Mouse (Mus musculus): Measurements from ENCODE around the gene Apoa5. TPM values are rescaled to one million over a fixed set of nuclear protein-coding genes. Genes with fewer than 3 reads are reported as not detected.
A peak's percentile ranks its signal among the peaks of the same experiment; 100 is the strongest.

The Apoa5 gene
- polyA plus RNA-seq, 1 experiment = not detected

DNA sequence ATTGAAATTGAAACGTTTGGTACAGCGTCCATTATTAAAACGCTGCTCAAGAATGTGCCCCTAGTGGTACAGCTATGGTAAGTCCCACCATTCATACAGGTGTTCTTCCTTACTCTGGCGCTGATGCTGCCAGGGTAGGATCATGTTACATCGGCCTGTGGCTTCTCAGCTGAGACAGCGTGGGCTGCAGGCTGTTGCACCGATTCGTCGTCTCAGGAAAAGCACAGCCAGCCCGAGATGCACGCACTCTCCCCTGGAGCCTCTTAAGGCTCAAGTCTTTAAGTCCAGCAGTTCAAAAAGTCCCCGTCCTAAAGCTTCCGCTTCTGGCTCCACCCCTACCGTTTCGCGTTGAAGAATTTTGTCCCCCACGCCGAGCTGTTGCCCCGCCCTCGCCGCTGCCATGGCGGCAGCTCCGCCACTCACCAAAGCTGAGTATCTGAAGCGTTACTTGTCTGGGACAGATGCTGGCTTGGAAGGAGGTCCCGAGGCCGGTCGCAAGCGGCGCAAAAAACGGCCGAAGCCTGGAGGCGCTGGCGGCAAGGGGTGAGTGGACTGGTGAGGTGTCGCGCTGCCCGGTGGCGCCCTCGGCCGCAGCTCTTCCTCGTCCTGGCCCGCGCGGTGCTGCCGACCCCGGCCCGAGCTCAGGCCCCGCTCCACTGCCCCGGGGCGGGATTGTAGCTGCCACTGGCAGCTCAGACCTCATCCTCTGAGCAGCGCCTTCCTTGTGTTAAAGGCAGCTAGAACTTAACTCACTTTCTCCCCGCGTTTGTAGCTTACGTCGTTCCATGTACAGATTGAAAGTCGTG is 14.4 kb downstream of the Apoa5 start, which contains the start of gene Bud13:
Gene Bud13 (plus strand): TSS at position 378 of the 806 bp plus-strand sequence.
- H3K27ac ChIP-seq (ENCODE audit: insufficient read depth, low read depth, low read length) = no peak within 1 kb of the TSS
- no peak for TF ChIP-seq CTCF (IDR thresholded peaks at IDR 0.05; ENCODE audit: insufficient read depth, low read depth, low read length)
- peak; percentile 75 for TF ChIP-seq POLR2A (IDR thresholded peaks at IDR 0.05; ENCODE audit: insufficient read depth, low read depth, low read length)
- H3K4me3 ChIP-seq (ENCODE audit: insufficient read depth, low read depth, low read length) = peak within 1 kb of the TSS; percentile 73
- no peaks in the 10 kb centered on the region for H3K4me1 ChIP-seq (ENCODE audit: control insufficient read depth, insufficient read depth, low read length)
- under 1% methylated on average over 55 of the region's 55 CpGs for WGBS

DNA sequence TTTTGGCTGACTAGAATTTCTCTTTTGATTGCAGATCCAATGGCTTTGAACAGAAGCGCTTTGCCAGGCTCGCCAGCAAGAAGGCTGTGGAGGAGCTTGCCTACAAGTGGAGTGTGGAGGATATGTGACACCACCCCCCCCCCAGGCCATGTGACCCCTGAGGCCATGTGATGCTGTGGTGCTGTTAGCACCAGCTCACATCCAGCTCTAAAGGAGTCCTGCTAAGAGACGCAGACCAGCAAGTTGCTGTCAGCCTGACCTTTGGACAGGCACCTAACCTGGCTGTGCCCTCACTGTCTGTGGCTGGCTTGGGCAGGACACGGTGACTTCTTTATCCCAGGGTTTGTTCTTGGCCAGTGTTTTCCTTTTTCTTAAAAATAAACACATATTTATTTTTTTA is 29.9 kb downstream of the Apoa5 start:
- Histone ChIP-seq H3K27ac (ENCODE audit: insufficient read depth, low read depth, low read length) (no peak overlapping the region), H3K4me1 (ENCODE audit: control insufficient read depth, insufficient read depth, low read length) (no peaks in the 10 kb centered on the region), H3K4me3 (ENCODE audit: insufficient read depth, low read depth, low read length) (no peak overlapping the region)
- TF ChIP-seq CTCF (IDR thresholded peaks at IDR 0.05; ENCODE audit: insufficient read depth, low read depth, low read length) = no peak
- no peak for TF ChIP-seq POLR2A (IDR thresholded peaks at IDR 0.05; ENCODE audit: insufficient read depth, low read depth, low read length)
- WGBS = 89% methylated on average over 4 of the region's 4 CpGs

DNA sequence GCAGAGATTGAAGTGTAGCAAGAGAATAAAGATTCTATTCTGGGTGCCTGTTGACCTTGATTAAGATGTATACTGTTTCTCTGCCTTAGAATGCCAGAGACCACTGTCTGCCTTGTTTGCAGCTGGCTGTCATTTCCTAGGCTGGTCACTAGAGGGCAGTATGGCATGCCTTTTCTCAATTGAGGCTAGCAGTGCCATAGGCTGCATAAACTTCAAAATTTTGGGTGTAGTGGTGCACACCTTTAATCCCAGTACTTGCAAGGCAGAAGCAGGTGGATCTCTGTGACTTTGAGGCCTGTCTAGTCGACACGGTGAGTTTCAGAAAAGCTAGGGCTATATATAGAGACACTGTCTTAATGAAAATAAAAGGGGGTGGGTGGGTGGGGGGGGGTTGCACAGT is 33.7 kb downstream of the Apoa5 start:
- 5% methylated on average over 2 of the region's 2 CpGs for WGBS
- TF ChIP-seq POLR2A (IDR thresholded peaks at IDR 0.05; ENCODE audit: insufficient read depth, low read depth, low read length) = no peak
- TF ChIP-seq CTCF (IDR thresholded peaks at IDR 0.05; ENCODE audit: insufficient read depth, low read depth, low read length) = no peak
- no peak overlapping the region for H3K27ac ChIP-seq (ENCODE audit: insufficient read depth, low read depth, low read length)
- no peak overlapping the region for H3K4me3 ChIP-seq (ENCODE audit: insufficient read depth, low read depth, low read length)
- no peaks in the 10 kb centered on the region for H3K4me1 ChIP-seq (ENCODE audit: control insufficient read depth, insufficient read depth, low read length)

- 31% methylated on average over 7 of the region's 7 CpGs for WGBS
- H3K27ac ChIP-seq (ENCODE audit: insufficient read depth, low read depth, low read length) = no peak overlapping the region
- TF ChIP-seq POLR2A (IDR thresholded peaks at IDR 0.05; ENCODE audit: insufficient read depth, low read depth, low read length) (no peak), CTCF (IDR thresholded peaks at IDR 0.05; ENCODE audit: insufficient read depth, low read depth, low read length) (no peak)
- H3K4me1 ChIP-seq (ENCODE audit: control insufficient read depth, insufficient read depth, low read length) = no peaks in the 10 kb centered on the region
- H3K4me3 ChIP-seq (ENCODE audit: insufficient read depth, low read depth, low read length) = no peak overlapping the region
Measured at GRCm38 (mm10) chr9:46309121-46309520, 40.7 kb downstream of the Apoa5 start.

- Histone ChIP-seq H3K4me3 (ENCODE audit: insufficient read depth, low read depth, low read length) (no peak overlapping the region), H3K27ac (ENCODE audit: insufficient read depth, low read depth, low read length) (no peak overlapping the region), H3K4me1 (ENCODE audit: control insufficient read depth, insufficient read depth, low read length) (peaks cover 18% of the 10 kb centered on the region)
- WGBS = 27% methylated on average over 4 of the region's 4 CpGs
- TF ChIP-seq POLR2A (IDR thresholded peaks at IDR 0.05; ENCODE audit: insufficient read depth, low read depth, low read length) (no peak), CTCF (IDR thresholded peaks at IDR 0.05; ENCODE audit: insufficient read depth, low read depth, low read length) (peak; percentile 82)
Measured at GRCm38 (mm10) chr9:46314507-46314906, 46.1 kb downstream of the Apoa5 start.

- no peak for TF ChIP-seq POLR2A (IDR thresholded peaks at IDR 0.05; ENCODE audit: insufficient read depth, low read depth, low read length)
- no peak for TF ChIP-seq CTCF (IDR thresholded peaks at IDR 0.05; ENCODE audit: insufficient read depth, low read depth, low read length)
- 40% methylated on average over 2 of the region's 2 CpGs for WGBS
- Histone ChIP-seq H3K4me1 (ENCODE audit: control insufficient read depth, insufficient read depth, low read length) (peaks cover 18% of the 10 kb centered on the region), H3K4me3 (ENCODE audit: insufficient read depth, low read depth, low read length) (no peak overlapping the region), H3K27ac (ENCODE audit: insufficient read depth, low read depth, low read length) (no peak overlapping the region)
Measured at GRCm38 (mm10) chr9:46314921-46315320, 46.5 kb downstream of the Apoa5 start.

GRCm38 (mm10) chr9:46315807-46316365 is 47.5 kb downstream of the Apoa5 start:
- no peak overlapping the region for H3K27ac ChIP-seq (ENCODE audit: insufficient read depth, low read depth, low read length)
- 29% methylated on average over 11 of the region's 11 CpGs for WGBS
- no peak overlapping the region for H3K4me3 ChIP-seq (ENCODE audit: insufficient read depth, low read depth, low read length)
- peaks cover 18% of the 10 kb centered on the region for H3K4me1 ChIP-seq (ENCODE audit: control insufficient read depth, insufficient read depth, low read length)
- no peak for TF ChIP-seq POLR2A (IDR thresholded peaks at IDR 0.05; ENCODE audit: insufficient read depth, low read depth, low read length)
- TF ChIP-seq CTCF (IDR thresholded peaks at IDR 0.05; ENCODE audit: insufficient read depth, low read depth, low read length) = no peak

GRCm38 (mm10) chr9:46316388-46316787 is 48.0 kb downstream of the Apoa5 start:
- H3K4me1 ChIP-seq (ENCODE audit: control insufficient read depth, insufficient read depth, low read length) = peaks cover 18% of the 10 kb centered on the region
- no peak overlapping the region for H3K27ac ChIP-seq (ENCODE audit: insufficient read depth, low read depth, low read length)
- H3K4me3 ChIP-seq (ENCODE audit: insufficient read depth, low read depth, low read length) = no peak overlapping the region
- TF ChIP-seq POLR2A (IDR thresholded peaks at IDR 0.05; ENCODE audit: insufficient read depth, low read depth, low read length) (no peak), CTCF (IDR thresholded peaks at IDR 0.05; ENCODE audit: insufficient read depth, low read depth, low read length) (no peak)
- 28% methylated on average over 5 of the region's 5 CpGs for WGBS

DNA sequence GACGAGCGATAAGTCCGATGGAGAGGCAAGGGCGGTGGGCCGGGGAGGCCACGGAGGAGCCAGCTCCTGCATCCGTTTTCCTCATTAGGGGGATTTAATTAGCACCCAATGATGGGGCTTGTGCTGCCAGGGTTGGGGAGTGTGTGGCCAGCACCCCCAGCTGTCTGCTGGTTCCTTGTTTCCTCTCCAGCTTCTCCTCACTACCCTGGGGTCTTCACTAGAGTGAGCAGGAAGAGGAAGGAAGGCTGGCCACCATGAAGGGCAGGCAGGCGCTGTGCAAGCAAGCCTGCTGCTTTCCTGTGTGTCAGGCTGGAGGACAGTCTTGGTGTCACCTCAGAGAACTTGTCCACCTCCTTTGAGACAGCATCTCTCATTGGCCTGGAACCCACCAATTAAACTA is 48.5 kb downstream of the Apoa5 start:
- no peak for TF ChIP-seq POLR2A (IDR thresholded peaks at IDR 0.05; ENCODE audit: insufficient read depth, low read depth, low read length)
- no peak for TF ChIP-seq CTCF (IDR thresholded peaks at IDR 0.05; ENCODE audit: insufficient read depth, low read depth, low read length)
- 48% methylated on average over 8 of the region's 8 CpGs for WGBS
- H3K4me3 ChIP-seq (ENCODE audit: insufficient read depth, low read depth, low read length) = no peak overlapping the region
- no peak overlapping the region for H3K27ac ChIP-seq (ENCODE audit: insufficient read depth, low read depth, low read length)
- peaks cover 18% of the 10 kb centered on the region for H3K4me1 ChIP-seq (ENCODE audit: control insufficient read depth, insufficient read depth, low read length)
